Mouse (Mus musculus) gastrocnemius, adult 18-20 months (tissue): ENCODE measurements at regions not wholly inside any gene's neighbourhood (a gene's known extent, or its start where the extent isn't known, plus 50 kb on each side); places are given as distances from the start of the nearest gene placed in this dataset.
A peak's percentile ranks its signal among the peaks of the same experiment; 100 is the strongest.

Experiments used
- DNase-seq: peaks from one replicate; pipeline ENCODE4 v3.0.0; 2021; ENCODE audit warnings: low spot score

- DNase-seq = peak; percentile 0
Measured at GRCm38 (mm10) chrX:144234457-144234856, 81.0 kb downstream of the A730046J19Rik start.

GRCm38 (mm10) chrX:144265934-144266333 lies 51.7 kb upstream of the Alg13 start:
- no peak for DNase-seq
